Mouse (Mus musculus) heart, adult 2 months (tissue): Measurements from ENCODE around the gene Pbx1.

Source experiments
- CTCF ChIP-seq: fragments of 200-600 bp; IDR thresholded peaks from 2 replicates; pipeline ENCODE4 v1.8.1; 2022; ENCODE audit warnings: antibody characterized with exemption, mild to moderate bottlenecking, moderate library complexity
- EP300 ChIP-seq: fragments of 200-500 bp; IDR thresholded peaks from 2 replicates; pipeline ENCODE4 v1.6.1; 2011; ENCODE audit warnings: low read depth, low read length, control low read depth; ENCODE audit not compliant: insufficient read depth
- POLR2A ChIP-seq: fragments of 200-500 bp; IDR thresholded peaks from 2 replicates; pipeline ENCODE4 v1.6.1; 2011; ENCODE audit warnings: mild to moderate bottlenecking, low read depth, low read length, control low read depth; ENCODE audit not compliant: insufficient read depth

GRCm38 (mm10) chr1:168344918-168345317 lies 87.2 kb downstream of the Pbx1 start:
- TF ChIP-seq CTCF (no peak), POLR2A (no peak), EP300 (no peak)
